Mouse (Mus musculus) left cerebral cortex, adult 8-10 months (tissue): ENCODE measurements around the gene Ndufa7. TPM values are rescaled to one million over a fixed set of nuclear protein-coding genes. Genes with fewer than 3 reads are reported as not detected.
A peak's percentile ranks its signal among the peaks of the same experiment; 100 is the strongest.
"Not testable (repeated sequence)": the region's sequence is repeated elsewhere in the genome, so short reads cannot be mapped to it uniquely, and the experiment has no call there.

ENCODE experiments used
- DNase-seq, 2 experiments: peaks; one replicate each; pipeline ENCODE4 v3.0.0; 2022; ENCODE audit warnings: low spot score in 2 of 2
- total RNA-seq, 4 experiments: library from RNA; stranded (reverse); gene quantifications; 2 replicates each; pipeline ENCODE4 v1.2.4; 2022

The Ndufa7 gene
- total RNA-seq, 4 experiments from 2014 or later = 193 to 206 (median 201) TPM

GRCm38 (mm10) chr17:33811142-33811516 is 13.2 kb upstream of the Ndufa7 start:
- no peak for DNase-seq

GRCm38 (mm10) chr17:33812475-33812874 is 11.9 kb upstream of the Ndufa7 start:
- DNase-seq = no peak

GRCm38 (mm10) chr17:33812990-33813389 is 11.4 kb upstream of the Ndufa7 start:
- no peak for DNase-seq

GRCm38 (mm10) chr17:33815399-33815798 is 9.0 kb upstream of the Ndufa7 start:
- no peak for DNase-seq

- DNase-seq = no peak
Observed at GRCm38 (mm10) chr17:33816612-33817011, 7.8 kb upstream of the Ndufa7 start.

GRCm38 (mm10) chr17:33817184-33817968 is 7.0 kb upstream of the Ndufa7 start:
- DNase-seq = peak; percentile 73 to 94

- DNase-seq = peak in 1 of 2 experiments; percentile 57
Observed at GRCm38 (mm10) chr17:33817969-33818643, 6.3 kb upstream of the Ndufa7 start.

- DNase-seq = no peak
Observed at GRCm38 (mm10) chr17:33822436-33822959, 1.9 kb upstream of the Ndufa7 start.

GRCm38 (mm10) chr17:33823171-33823570 is 1.2 kb upstream of the Ndufa7 start:
- DNase-seq = not testable (repeated sequence)

GRCm38 (mm10) chr17:33824997-33825330 is 592 bp downstream of the Ndufa7 start:
- not testable (repeated sequence) for DNase-seq

GRCm38 (mm10) chr17:33825462-33825861 is 1.1 kb downstream of the Ndufa7 start:
- DNase-seq = no peak

- DNase-seq = peak in 1 of 2 experiments; percentile 36
Observed at GRCm38 (mm10) chr17:33826850-33827249, 2.5 kb downstream of the Ndufa7 start.

GRCm38 (mm10) chr17:33828892-33829291 is 4.5 kb downstream of the Ndufa7 start:
- DNase-seq = no peak

GRCm38 (mm10) chr17:33829561-33829960 is 5.2 kb downstream of the Ndufa7 start:
- DNase-seq = no peak

GRCm38 (mm10) chr17:33842966-33843795 is 18.8 kb downstream of the Ndufa7 start, which contains the start of gene Cd320:
Gene Cd320, plus strand, starts transcription at chr17:33843091.
- peak; percentile 88 to 95 for DNase-seq

GRCm38 (mm10) chr17:33844196-33844595 is 19.8 kb downstream of the Ndufa7 start:
- no peak for DNase-seq

GRCm38 (mm10) chr17:33848139-33848538 is 23.8 kb downstream of the Ndufa7 start:
- DNase-seq = no peak

GRCm38 (mm10) chr17:33851331-33851730 is 27.0 kb downstream of the Ndufa7 start:
- DNase-seq = no peak

GRCm38 (mm10) chr17:33857816-33858215 is 33.4 kb downstream of the Ndufa7 start:
- DNase-seq = no peak

- DNase-seq = peak; percentile 54 to 92
Observed at GRCm38 (mm10) chr17:33865330-33866030, 41.1 kb downstream of the Ndufa7 start.

GRCm38 (mm10) chr17:33873537-33873936 is 49.2 kb downstream of the Ndufa7 start, which contains the start of gene Gm7029:
Gene Gm7029, plus strand, starts transcription at chr17:33873837.
- DNase-seq = not testable (repeated sequence)
